Mouse (Mus musculus): ENCODE measurements around the gene Vps39. TPM values are rescaled to one million over a fixed set of nuclear protein-coding genes. Genes with fewer than 3 reads are reported as not detected.

The Vps39 gene
- polyA plus RNA-seq, 1 experiment: 34.0 TPM

DNA sequence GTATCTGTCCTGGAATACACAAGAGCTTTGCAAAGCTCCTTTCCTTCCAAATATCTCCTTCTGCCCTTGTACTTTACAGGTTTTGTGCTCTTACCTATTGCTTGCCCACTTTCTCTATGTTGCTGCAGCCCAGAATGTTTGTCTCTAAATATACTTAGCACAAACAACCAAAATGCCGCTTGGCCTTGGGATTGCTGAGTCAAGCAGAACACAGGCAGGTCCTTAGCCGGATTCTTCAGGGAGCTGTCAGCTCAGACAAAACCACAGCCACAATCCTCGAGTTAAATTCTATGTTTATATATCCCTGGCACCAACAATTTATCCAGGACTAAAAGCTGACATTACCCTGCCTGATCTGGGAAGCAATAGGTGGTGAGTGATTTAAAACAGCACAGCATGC, 36.4 kb upstream of the Vps39 start:
- Histone ChIP-seq H3ac (ENCODE audit: control insufficient read depth, insufficient read length) (no peak overlapping the region), H3K4me3 (no peak overlapping the region), H3K4me2 (ENCODE audit: low read depth) (no peak overlapping the region), H3K79me2 (ENCODE audit: control insufficient read depth, insufficient read depth) (no peaks in the 10 kb centered on the region), H3K36me3 (ENCODE audit: control insufficient read depth, insufficient read depth) (peaks cover 45% of the 10 kb centered on the region), H3K27me3 (ENCODE audit: control insufficient read depth, insufficient read depth, insufficient read length) (no peaks in the 10 kb centered on the region)
- no peak for TF ChIP-seq USF1 (IDR thresholded peaks at IDR 0.05; ENCODE audit: low read depth)
- no peak for TF ChIP-seq E2F4 (IDR thresholded peaks at IDR 0.05; ENCODE audit: insufficient read depth)
- no peak for TF ChIP-seq POLR2AphosphoS2 (IDR thresholded peaks at IDR 0.05; ENCODE audit: insufficient read length, low read depth)
- TF ChIP-seq MAX (IDR thresholded peaks at IDR 0.05; ENCODE audit: low read depth): no peak
- no peak for TF ChIP-seq MYOG (IDR thresholded peaks at IDR 0.05; ENCODE audit: control insufficient read depth in 1 of 3, insufficient read depth in 1 of 3, insufficient read length in 2 of 3, low read depth in 2 of 3)
- TF ChIP-seq POLR2A (IDR thresholded peaks at IDR 0.05; ENCODE audit: insufficient read length, low read depth): no peak
- no peak for TF ChIP-seq SRF (IDR thresholded peaks at IDR 0.05; ENCODE audit: control insufficient read depth, insufficient read length, low read depth)
- no peak for TF ChIP-seq TCF3 (IDR thresholded peaks at IDR 0.05; ENCODE audit: insufficient read length, low read depth)
- TF ChIP-seq REST (IDR thresholded peaks at IDR 0.05; ENCODE audit: insufficient read depth, insufficient read length): no peak
- TF ChIP-seq MYOD1 (IDR thresholded peaks at IDR 0.05; ENCODE audit: control insufficient read depth in 1 of 3, insufficient read length in 2 of 3, low read depth in 2 of 3): no peak
- TF ChIP-seq CEBPB (IDR thresholded peaks at IDR 0.05; ENCODE audit: insufficient read depth, poor library complexity, severe bottlenecking): no peak
- TF ChIP-seq TCF12 (IDR thresholded peaks at IDR 0.05; ENCODE audit: insufficient read depth, poor library complexity, severe bottlenecking): no peak

DNA sequence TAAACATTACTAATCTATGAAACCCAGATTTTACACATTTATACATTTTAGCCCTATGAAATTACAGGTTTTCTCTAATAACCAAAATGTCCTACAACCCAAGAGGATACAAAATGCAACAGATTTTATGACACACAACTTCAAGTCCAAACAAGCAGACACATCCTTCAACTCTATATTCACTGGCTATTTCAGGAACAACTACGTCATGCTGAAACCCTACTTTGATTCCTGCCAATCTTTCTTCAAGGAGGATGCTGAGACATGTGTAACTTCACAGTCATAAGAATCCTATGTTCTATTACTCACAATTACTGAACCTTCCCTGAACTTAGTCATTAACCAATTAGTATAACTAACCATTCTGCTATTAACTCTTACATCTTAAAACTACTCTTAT, 34.4 kb upstream of the Vps39 start:
- no peak overlapping the region for H3ac ChIP-seq (ENCODE audit: control insufficient read depth, insufficient read length)
- no peak overlapping the region for H3K4me2 ChIP-seq (ENCODE audit: low read depth)
- H3K36me3 ChIP-seq (ENCODE audit: control insufficient read depth, insufficient read depth): peaks cover 38% of the 10 kb centered on the region
- TF ChIP-seq POLR2AphosphoS2 (IDR thresholded peaks at IDR 0.05; ENCODE audit: insufficient read length, low read depth): no peak
- TF ChIP-seq TCF12 (IDR thresholded peaks at IDR 0.05; ENCODE audit: insufficient read depth, poor library complexity, severe bottlenecking): no peak
- no peak for TF ChIP-seq POLR2A (IDR thresholded peaks at IDR 0.05; ENCODE audit: insufficient read length, low read depth)
- TF ChIP-seq E2F4 (IDR thresholded peaks at IDR 0.05; ENCODE audit: insufficient read depth): no peak
- no peak for TF ChIP-seq CEBPB (IDR thresholded peaks at IDR 0.05; ENCODE audit: insufficient read depth, poor library complexity, severe bottlenecking)
- no peak for TF ChIP-seq MYOD1 (IDR thresholded peaks at IDR 0.05; ENCODE audit: control insufficient read depth in 1 of 3, insufficient read length in 2 of 3, low read depth in 2 of 3)
- no peaks in the 10 kb centered on the region for H3K27me3 ChIP-seq (ENCODE audit: control insufficient read depth, insufficient read depth, insufficient read length)
- no peak overlapping the region for H3K4me3 ChIP-seq
- no peaks in the 10 kb centered on the region for H3K79me2 ChIP-seq (ENCODE audit: control insufficient read depth, insufficient read depth)

DNA sequence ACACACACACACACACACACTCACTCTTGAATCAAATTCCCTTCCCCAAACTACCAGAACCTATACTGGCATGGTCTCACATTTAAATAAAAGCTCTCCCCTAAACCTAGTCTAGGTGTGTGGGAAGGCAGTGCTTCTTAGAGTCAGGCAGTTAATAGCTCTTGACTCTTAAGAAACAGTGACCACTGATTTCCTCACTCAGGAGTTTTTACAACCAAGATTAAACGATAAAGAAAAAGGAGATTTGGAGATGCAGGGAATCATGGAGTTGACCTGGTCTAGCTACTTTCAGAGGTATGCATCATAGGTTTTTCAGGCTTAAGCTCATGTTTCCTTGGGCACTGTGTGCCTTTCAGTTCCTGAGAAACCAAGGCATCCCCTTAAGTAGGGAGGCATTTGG, 33.3 kb upstream of the Vps39 start:
- no peaks in the 10 kb centered on the region for H3K79me2 ChIP-seq (ENCODE audit: control insufficient read depth, insufficient read depth)
- H3K4me2 ChIP-seq (ENCODE audit: low read depth): no peak overlapping the region
- H3ac ChIP-seq (ENCODE audit: control insufficient read depth, insufficient read length): no peak overlapping the region
- peaks cover 37% of the 10 kb centered on the region for H3K36me3 ChIP-seq (ENCODE audit: control insufficient read depth, insufficient read depth)
- TF ChIP-seq E2F4 (IDR thresholded peaks at IDR 0.05; ENCODE audit: insufficient read depth) (no peak), POLR2AphosphoS2 (IDR thresholded peaks at IDR 0.05; ENCODE audit: insufficient read length, low read depth) (no peak), USF1 (IDR thresholded peaks at IDR 0.05; ENCODE audit: low read depth) (no peak), MAX (IDR thresholded peaks at IDR 0.05; ENCODE audit: low read depth) (no peak), MYOD1 (IDR thresholded peaks at IDR 0.05; ENCODE audit: control insufficient read depth in 1 of 3, insufficient read length in 2 of 3, low read depth in 2 of 3) (no peak), MYOG (IDR thresholded peaks at IDR 0.05; ENCODE audit: control insufficient read depth in 1 of 3, insufficient read depth in 1 of 3, insufficient read length in 2 of 3, low read depth in 2 of 3) (no peak), TCF12 (IDR thresholded peaks at IDR 0.05; ENCODE audit: insufficient read depth, poor library complexity, severe bottlenecking) (no peak), REST (IDR thresholded peaks at IDR 0.05; ENCODE audit: insufficient read depth, insufficient read length) (no peak), SRF (IDR thresholded peaks at IDR 0.05; ENCODE audit: control insufficient read depth, insufficient read length, low read depth) (no peak), POLR2A (IDR thresholded peaks at IDR 0.05; ENCODE audit: insufficient read length, low read depth) (no peak), CEBPB (IDR thresholded peaks at IDR 0.05; ENCODE audit: insufficient read depth, poor library complexity, severe bottlenecking) (no peak), TCF3 (IDR thresholded peaks at IDR 0.05; ENCODE audit: insufficient read length, low read depth) (no peak)
- no peak overlapping the region for H3K4me3 ChIP-seq
- H3K27me3 ChIP-seq (ENCODE audit: control insufficient read depth, insufficient read depth, insufficient read length): no peaks in the 10 kb centered on the region

DNA sequence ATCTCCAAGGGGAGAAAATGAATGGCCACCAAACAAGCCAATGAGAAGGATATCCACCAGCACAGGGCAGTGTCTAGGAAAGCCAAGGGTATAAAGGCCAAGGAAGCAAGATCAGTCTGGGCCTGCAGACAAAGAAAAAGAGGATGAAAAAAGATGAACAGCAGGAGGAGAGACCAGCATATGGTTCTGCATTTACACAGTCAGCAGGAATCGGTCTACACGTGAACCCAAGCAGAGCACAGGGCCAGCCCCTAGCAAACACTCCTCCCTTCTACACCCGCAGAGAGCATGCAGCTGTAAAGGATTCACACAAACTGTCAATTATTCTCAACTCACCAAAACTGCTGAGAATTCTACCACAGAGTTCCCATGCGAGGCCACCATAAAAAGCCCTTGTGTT, 20.9 kb upstream of the Vps39 start:
- H3K27me3 ChIP-seq (ENCODE audit: control insufficient read depth, insufficient read depth, insufficient read length): no peaks in the 10 kb centered on the region

More for the DNA sequence above, 20.9 kb upstream of the Vps39 start:
- Histone ChIP-seq H3K36me3 (ENCODE audit: control insufficient read depth, insufficient read depth) (peaks cover 47% of the 10 kb centered on the region), H3K79me2 (ENCODE audit: control insufficient read depth, insufficient read depth) (no peaks in the 10 kb centered on the region), H3K4me3 (no peak overlapping the region), H3K4me2 (ENCODE audit: low read depth) (no peak overlapping the region), H3ac (ENCODE audit: control insufficient read depth, insufficient read length) (no peak overlapping the region)
- no peak for TF ChIP-seq REST (IDR thresholded peaks at IDR 0.05; ENCODE audit: insufficient read depth, insufficient read length)
- TF ChIP-seq CEBPB (IDR thresholded peaks at IDR 0.05; ENCODE audit: insufficient read depth, poor library complexity, severe bottlenecking): no peak
- TF ChIP-seq MYOG (IDR thresholded peaks at IDR 0.05; ENCODE audit: control insufficient read depth in 1 of 3, insufficient read depth in 1 of 3, insufficient read length in 2 of 3, low read depth in 2 of 3): no peak
- no peak for TF ChIP-seq MYOD1 (IDR thresholded peaks at IDR 0.05; ENCODE audit: control insufficient read depth in 1 of 3, insufficient read length in 2 of 3, low read depth in 2 of 3)
- no peak for TF ChIP-seq TCF12 (IDR thresholded peaks at IDR 0.05; ENCODE audit: insufficient read depth, poor library complexity, severe bottlenecking)
- TF ChIP-seq E2F4 (IDR thresholded peaks at IDR 0.05; ENCODE audit: insufficient read depth): no peak
- no peak for TF ChIP-seq USF1 (IDR thresholded peaks at IDR 0.05; ENCODE audit: low read depth)
- TF ChIP-seq SRF (IDR thresholded peaks at IDR 0.05; ENCODE audit: control insufficient read depth, insufficient read length, low read depth): no peak
